Mouse (Mus musculus) forebrain, postnatal 0 days (tissue): Measurements from ENCODE around the gene Endou. TPM values are rescaled to one million over a fixed set of nuclear protein-coding genes. Genes with fewer than 3 reads are reported as not detected.

ENCODE experiments used
- ATAC-seq: fragments of 200-750 bp; cut with Nextera tagmentation; 2 replicates; pipeline ENCODE4 v1.8.0; 2017; ENCODE audit warnings: mild to moderate bottlenecking, moderate library complexity
- DNase-seq: peaks from one replicate; pipeline ENCODE4 v3.0.0-alpha.2; 2015
- H3K27ac ChIP-seq: fragments of 300-500 bp; sonication (generic); 2 replicates; pipeline ENCODE4 v1.5.1; 2014; ENCODE audit warnings: low read depth, mild to moderate bottlenecking, antibody characterized with exemption, low read length, moderate library complexity, mixed read lengths
- H3K27me3 ChIP-seq: fragments of 300-500 bp; sonication (generic); 2 replicates; pipeline ENCODE4 v1.6.1; 2014; ENCODE audit warnings: mild to moderate bottlenecking, low read length, mixed read lengths; ENCODE audit not compliant: insufficient read depth
- H3K36me3 ChIP-seq: fragments of 300-500 bp; sonication (generic); 2 replicates; pipeline ENCODE4 v1.6.1; 2014; ENCODE audit warnings: mild to moderate bottlenecking, moderate library complexity; ENCODE audit not compliant: insufficient read depth
- H3K4me1 ChIP-seq: fragments of 300-500 bp; sonication (generic); 2 replicates; pipeline ENCODE4 v1.6.1; 2014; ENCODE audit warnings: antibody characterized with exemption; ENCODE audit not compliant: insufficient read depth
- H3K4me2 ChIP-seq: fragments of 300-500 bp; sonication (generic); 2 replicates; pipeline ENCODE4 v1.6.1; 2014; ENCODE audit warnings: low read depth, mild to moderate bottlenecking, moderate library complexity
- H3K4me3 ChIP-seq: fragments of 300-500 bp; sonication (generic); 2 replicates; pipeline ENCODE4 v1.5.1; 2014; ENCODE audit warnings: low read depth, low read length, mixed read lengths
- H3K9ac ChIP-seq: fragments of 300-500 bp; sonication (generic); 2 replicates; pipeline ENCODE4 v1.6.1; 2014; ENCODE audit warnings: mild to moderate bottlenecking
- H3K9me3 ChIP-seq: fragments of 300-500 bp; sonication (generic); 2 replicates; pipeline ENCODE4 v1.6.1; 2016; ENCODE audit warnings: low read length
- CTCF ChIP-seq: sonication (generic); IDR thresholded peaks from 2 replicates; pipeline ENCODE4 v1.5.1; 2016; ENCODE audit warnings: antibody characterized with exemption, control low read depth, low read depth
- WGBS: fragments of 180-500 bp; shearing (Covaris S2); extraction: QIAGEN DNeasy Blood & Tissue Kit; methylation state at CpG from one replicate; pipeline ENCODE4 v1.1.7; 2014; 5-methylcytosine and 5-hydroxymethylcytosine counted together
- polyA plus RNA-seq: library from polyadenylated mRNA; unstranded; fragments of >200 nt; fragmentation: Nextera tagmentation; extraction: Ambion mirVana; gene quantifications from 2 replicates; pipeline ENCODE4 v1.2.1, GENCODE M21; 2015
- total RNA-seq: library from RNA; depleted of rRNA; stranded (reverse); fragments of >200 nt; gene quantifications from 2 replicates; pipeline ENCODE4 v1.2.3, GENCODE M21; 2014

The Endou gene
- total and polyA plus RNA-seq, 2 experiments from 2014 or later = 0.14 to 0.34 TPM

DNA sequence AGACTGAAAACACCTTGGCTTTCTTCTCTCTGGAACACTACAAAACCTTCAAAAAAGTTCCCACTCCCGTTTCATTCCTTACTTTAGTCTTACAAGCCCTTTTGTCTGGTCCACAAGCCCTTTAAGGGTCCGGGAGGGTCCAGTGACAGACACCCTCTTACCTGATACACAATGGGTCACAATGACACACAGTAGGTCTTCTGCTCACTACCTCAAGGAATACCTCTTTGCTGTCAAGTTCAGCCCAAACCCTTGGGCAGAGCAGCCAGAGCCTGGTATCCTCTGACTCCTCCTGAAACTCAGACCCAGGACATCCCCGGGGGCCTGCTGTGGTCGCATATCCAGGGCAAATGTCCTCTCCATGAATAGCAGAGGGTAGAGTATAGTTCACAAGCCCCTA lies 17.8 kb upstream of the Endou start:
- H3K4me1 ChIP-seq = no peaks in the 10 kb centered on the region
- 91% methylated on average over 4 of the region's 4 CpGs for WGBS
- H3K4me2 ChIP-seq = no peak overlapping the region
- H3K4me3 ChIP-seq = no peak overlapping the region
- H3K36me3 ChIP-seq = peaks cover 9% of the 10 kb centered on the region; the same call in 1 of the 2 replicates
- H3K9me3 ChIP-seq = no peaks in the 10 kb centered on the region
- no peak overlapping the region for H3K27ac ChIP-seq
- H3K27me3 ChIP-seq = no peaks in the 10 kb centered on the region
- DNase-seq (no peak), ATAC-seq (no peak)
- H3K9ac ChIP-seq = no peak overlapping the region
- TF ChIP-seq CTCF = no peak

- no peak overlapping the region for H3K27ac ChIP-seq
- no peak for TF ChIP-seq CTCF
- no peaks in the 10 kb centered on the region for H3K27me3 ChIP-seq
- peaks cover 5% of the 10 kb centered on the region; the same call in 1 of the 2 replicates for H3K36me3 ChIP-seq
- WGBS = 58% methylated on average over 10 of the region's 10 CpGs
- no peak overlapping the region for H3K4me2 ChIP-seq
- H3K9ac ChIP-seq = no peak overlapping the region
- DNase-seq = no peak
- no peak for ATAC-seq
- H3K4me1 ChIP-seq = no peaks in the 10 kb centered on the region
- H3K9me3 ChIP-seq = no peaks in the 10 kb centered on the region
- no peak overlapping the region for H3K4me3 ChIP-seq
Observed at GRCm38 (mm10) chr15:97748309-97748708, 17.2 kb upstream of the Endou start.

DNA sequence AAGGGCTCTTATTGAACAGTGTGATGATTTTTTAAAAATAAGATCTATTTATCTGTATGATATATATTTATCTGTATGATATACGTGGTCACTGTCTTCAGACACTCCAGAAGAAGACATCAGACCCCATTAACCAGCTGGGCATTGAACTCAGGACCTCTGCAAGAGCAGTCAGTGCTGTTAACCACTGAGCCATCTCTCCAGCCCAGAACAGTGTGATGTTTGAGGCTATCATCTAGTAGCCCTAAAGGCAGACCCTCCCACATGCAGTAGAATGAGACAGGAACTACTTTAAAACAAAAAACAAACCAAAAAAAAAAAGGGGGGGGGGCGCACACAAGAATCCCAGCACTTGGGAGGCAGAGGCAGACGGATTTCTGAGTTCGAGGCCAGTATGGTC lies 16.3 kb upstream of the Endou start:
- Histone ChIP-seq H3K4me1 (no peaks in the 10 kb centered on the region), H3K27me3 (no peaks in the 10 kb centered on the region), H3K4me3 (no peak overlapping the region), H3K27ac (no peak overlapping the region), H3K9me3 (no peaks in the 10 kb centered on the region), H3K9ac (no peak overlapping the region), H3K4me2 (no peak overlapping the region), H3K36me3 (peaks cover 5% of the 10 kb centered on the region; the same call in 1 of the 2 replicates)
- no peak for TF ChIP-seq CTCF
- DNase-seq (no peak), ATAC-seq (no peak)
- 88% methylated on average over 4 of the region's 4 CpGs for WGBS

GRCm38 (mm10) chr15:97746748-97747147 lies 15.6 kb upstream of the Endou start:
- WGBS = 94% methylated on average over 24 of the region's 24 CpGs
- Histone ChIP-seq H3K9ac (no peak overlapping the region), H3K27ac (no peak overlapping the region), H3K36me3 (peaks cover 5% of the 10 kb centered on the region; the same call in 1 of the 2 replicates), H3K4me3 (no peak overlapping the region), H3K9me3 (no peaks in the 10 kb centered on the region), H3K27me3 (no peaks in the 10 kb centered on the region), H3K4me1 (no peaks in the 10 kb centered on the region), H3K4me2 (no peak overlapping the region)
- no peak for TF ChIP-seq CTCF
- no peak for DNase-seq
- no peak for ATAC-seq

- Histone ChIP-seq H3K4me1 (no peaks in the 10 kb centered on the region), H3K9me3 (no peaks in the 10 kb centered on the region), H3K27ac (no peak overlapping the region), H3K4me2 (no peak overlapping the region), H3K9ac (no peak overlapping the region), H3K27me3 (no peaks in the 10 kb centered on the region), H3K4me3 (no peak overlapping the region), H3K36me3 (peaks cover 5% of the 10 kb centered on the region; the same call in 1 of the 2 replicates)
- 96% methylated on average over 10 of the region's 10 CpGs for WGBS
- TF ChIP-seq CTCF = no peak
- DNase-seq (no peak), ATAC-seq (no peak)
Observed at GRCm38 (mm10) chr15:97746278-97746677, 15.1 kb upstream of the Endou start.

DNA sequence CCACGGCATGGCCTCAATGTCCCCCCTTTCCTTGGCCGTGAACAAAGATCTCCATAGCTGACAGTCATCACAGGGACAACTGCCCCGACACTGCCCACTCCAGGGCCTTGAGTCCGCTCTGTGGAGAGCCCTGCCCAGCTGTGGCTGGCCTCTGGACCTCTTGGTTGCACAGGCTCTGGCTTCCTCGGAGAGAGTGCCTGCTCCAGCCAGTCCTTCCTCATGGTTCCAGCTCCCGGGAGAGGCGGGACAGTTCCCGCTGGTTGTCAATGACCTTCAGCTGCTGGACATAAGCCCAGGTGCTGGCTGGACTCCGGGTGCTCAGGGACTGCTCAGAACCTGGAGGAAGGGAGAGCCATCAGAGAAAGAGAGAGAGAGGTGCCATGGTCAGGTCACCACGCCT lies 14.2 kb upstream of the Endou start:
- H3K27ac ChIP-seq = no peak overlapping the region
- 77% methylated on average over 10 of the region's 10 CpGs for WGBS
- no peak for TF ChIP-seq CTCF
- no peak overlapping the region for H3K9ac ChIP-seq
- DNase-seq = no peak
- H3K4me2 ChIP-seq = no peak overlapping the region
- H3K27me3 ChIP-seq = no peaks in the 10 kb centered on the region
- peaks cover 5% of the 10 kb centered on the region; the same call in 1 of the 2 replicates for H3K36me3 ChIP-seq
- H3K9me3 ChIP-seq = no peaks in the 10 kb centered on the region
- H3K4me1 ChIP-seq = no peaks in the 10 kb centered on the region
- H3K4me3 ChIP-seq = no peak overlapping the region
- ATAC-seq = no peak

GRCm38 (mm10) chr15:97744930-97745329 lies 13.8 kb upstream of the Endou start:
- Histone ChIP-seq H3K4me1 (no peaks in the 10 kb centered on the region), H3K9me3 (no peaks in the 10 kb centered on the region), H3K4me3 (no peak overlapping the region), H3K4me2 (no peak overlapping the region), H3K27ac (no peak overlapping the region), H3K9ac (no peak overlapping the region), H3K27me3 (no peaks in the 10 kb centered on the region), H3K36me3 (peaks cover 5% of the 10 kb centered on the region; the same call in 1 of the 2 replicates)
- DNase-seq = no peak
- TF ChIP-seq CTCF = no peak
- WGBS = 70% methylated on average over 10 of the region's 10 CpGs
- no peak for ATAC-seq
